Mouse (Mus musculus) liver, adult 2 months (tissue): Measurements from ENCODE around the gene Sox5. TPM values are rescaled to one million over a fixed set of nuclear protein-coding genes. Genes with fewer than 3 reads are reported as not detected.

Experiments used
- DNase-seq: peaks from one replicate; pipeline ENCODE4 v3.0.0-alpha.2; 2011; ENCODE audit warnings: low read depth, low spot score; ENCODE audit errors: extremely low read depth
- H3K27ac ChIP-seq: fragments of 200-500 bp; replicated peaks from 2 replicates; pipeline ENCODE4 v1.5.1; 2012; ENCODE audit warnings: low read depth, mild to moderate bottlenecking, control low read depth, inconsistent platforms, low read length; ENCODE audit not compliant: insufficient read depth
- H3K27me3 ChIP-seq: fragments of 200-500 bp; 2 replicates; pipeline ENCODE4 v1.6.1; 2012; ENCODE audit warnings: mild to moderate bottlenecking, moderate library complexity, low read length, inconsistent platforms; ENCODE audit not compliant: control insufficient read depth, insufficient read depth
- H3K36me3 ChIP-seq: fragments of 200-500 bp; 2 replicates; pipeline ENCODE4 v1.6.1; 2012; ENCODE audit warnings: low read length, inconsistent platforms; ENCODE audit not compliant: control insufficient read depth, insufficient read depth
- H3K4me1 ChIP-seq: fragments of 200-500 bp; 2 replicates; pipeline ENCODE4 v1.6.1; 2011; ENCODE audit warnings: low read length; ENCODE audit not compliant: control insufficient read depth, insufficient read depth
- H3K4me3 ChIP-seq: fragments of 200-500 bp; 2 replicates; pipeline ENCODE4 v1.5.1; 2011; ENCODE audit warnings: low read depth, mild to moderate bottlenecking, control low read depth, low read length, moderate library complexity; ENCODE audit not compliant: insufficient read depth
- H3K79me2 ChIP-seq: fragments of 200-500 bp; 2 replicates; pipeline ENCODE4 v1.6.1; 2012; ENCODE audit warnings: inconsistent platforms, mild to moderate bottlenecking, low read length, moderate library complexity; ENCODE audit not compliant: control insufficient read depth, insufficient read depth
- H3K9ac ChIP-seq: fragments of 200-500 bp; 2 replicates; pipeline ENCODE4 v1.6.1; 2012; ENCODE audit warnings: low read depth, mild to moderate bottlenecking, control low read depth, inconsistent platforms, low read length
- CTCF ChIP-seq: fragments of 200-500 bp; IDR thresholded peaks from 2 replicates; pipeline ENCODE4 v1.5.1; 2011; ENCODE audit warnings: low read depth, low read length, control low read depth
- POLR2A ChIP-seq: fragments of 200-500 bp; IDR thresholded peaks from 2 replicates; pipeline ENCODE4 v1.6.1; 2011; ENCODE audit warnings: low read length, control low read depth; ENCODE audit not compliant: insufficient read depth; ENCODE audit errors: extremely low read depth
- WGBS: fragments of 180-500 bp; shearing (Covaris S2); methylation state at CpG from one replicate; pipeline ENCODE4 v1.1.7; 2018; 5-methylcytosine and 5-hydroxymethylcytosine counted together
- polyA plus RNA-seq: library from polyadenylated mRNA; depleted of rRNA; stranded (reverse); fragments of >200 nt; gene quantifications from 2 replicates; pipeline ENCODE4 v1.2.3, GENCODE M21; 2012
- total RNA-seq: library from RNA; depleted of rRNA; stranded (reverse); fragments of >200 nt; gene quantifications from 2 replicates; pipeline ENCODE4 v1.2.3, GENCODE M21; 2014

The Sox5 gene
- total and polyA plus RNA-seq, 2 experiments = 7.5 to 31.6 TPM

- no peak for DNase-seq
- Histone ChIP-seq H3K27me3 (no peaks in the 10 kb centered on the region), H3K4me3 (no peak overlapping the region), H3K4me1 (no peaks in the 10 kb centered on the region), H3K9ac (no peak overlapping the region), H3K36me3 (peaks cover 10% of the 10 kb centered on the region; the same call in 1 of the 2 replicates), H3K79me2 (peaks cover 6% of the 10 kb centered on the region; the same call in 1 of the 2 replicates), H3K27ac (no peak overlapping the region)
- TF ChIP-seq CTCF = no peak
- 92% methylated on average over 7 of the region's 7 CpGs for WGBS
These were observed 741.4 kb downstream of the Sox5 start for GRCm38 (mm10) chr6:144040349-144040748.

DNA sequence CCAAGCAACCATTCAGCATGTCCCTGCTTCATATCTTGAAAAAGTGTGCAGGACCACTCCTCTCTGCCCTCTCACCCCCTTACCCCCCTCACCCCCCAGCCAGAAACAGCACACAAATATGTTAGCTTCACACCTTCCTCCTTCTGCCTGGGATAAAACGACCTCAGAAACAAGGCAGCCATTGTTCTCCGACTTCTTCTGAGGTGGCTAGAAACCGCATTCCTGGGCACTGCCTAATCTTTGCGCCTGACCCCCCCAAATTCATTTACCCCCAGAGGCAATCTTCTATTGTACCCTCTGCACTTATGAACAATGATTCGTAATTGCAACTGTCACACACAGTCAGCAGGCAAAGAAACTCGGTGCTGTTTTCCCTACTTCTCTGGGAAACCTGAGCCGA, 742.6 kb downstream of the Sox5 start:
- no peak for TF ChIP-seq CTCF
- no peak for TF ChIP-seq POLR2A
- 82% methylated on average over 7 of the region's 7 CpGs for WGBS
- Histone ChIP-seq H3K27ac (no peak overlapping the region), H3K79me2 (peaks cover 7% of the 10 kb centered on the region; the same call in 1 of the 2 replicates), H3K27me3 (no peaks in the 10 kb centered on the region), H3K36me3 (peaks cover 10% of the 10 kb centered on the region; the same call in 1 of the 2 replicates), H3K4me3 (no peak overlapping the region), H3K4me1 (no peaks in the 10 kb centered on the region), H3K9ac (no peak overlapping the region)
- DNase-seq = no peak

DNA sequence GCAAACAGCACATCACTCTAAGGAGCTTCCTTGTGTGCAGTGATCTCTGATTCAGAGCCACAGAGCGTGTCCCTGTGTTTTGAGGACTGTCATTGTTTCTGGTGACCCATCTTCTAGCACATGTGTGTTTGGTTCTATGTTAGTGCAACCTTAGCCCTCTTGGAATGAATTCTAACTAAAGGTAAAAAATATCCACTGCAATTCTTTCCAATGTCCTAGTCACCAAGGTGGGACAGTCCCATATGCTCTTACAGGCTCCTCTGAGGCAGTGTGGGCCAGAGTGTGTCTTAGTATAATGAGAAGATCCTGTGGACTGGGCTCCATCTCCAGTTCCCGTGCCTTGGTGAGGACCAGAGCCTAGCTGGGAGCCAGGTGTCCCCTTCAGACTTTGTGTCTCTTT, 748.6 kb downstream of the Sox5 start:
- Histone ChIP-seq H3K36me3 (peaks cover 6% of the 10 kb centered on the region; the same call in 1 of the 2 replicates), H3K4me1 (no peaks in the 10 kb centered on the region), H3K27me3 (no peaks in the 10 kb centered on the region), H3K27ac (no peak overlapping the region), H3K4me3 (no peak overlapping the region), H3K9ac (no peak overlapping the region), H3K79me2 (peaks cover 9% of the 10 kb centered on the region; the same call in 1 of the 2 replicates)
- 97% methylated on average over 2 of the region's 2 CpGs for WGBS
- DNase-seq = no peak
- no peak for TF ChIP-seq POLR2A
- TF ChIP-seq CTCF = no peak

GRCm38 (mm10) chr6:144016929-144017328, 764.8 kb downstream of the Sox5 start:
- peak; percentile 78 for DNase-seq
- Histone ChIP-seq H3K27ac (0 out of 2 replicates have a peak overlapping the region, but pooled peaks have one; percentile 5), H3K4me1 (peaks cover 5% of the 10 kb centered on the region; the same call in 1 of the 2 replicates), H3K27me3 (no peaks in the 10 kb centered on the region), H3K79me2 (no peaks in the 10 kb centered on the region; the same call in 1 of the 2 replicates), H3K4me3 (no peak overlapping the region), H3K9ac (no peak overlapping the region), H3K36me3 (peaks cover 15% of the 10 kb centered on the region)
- TF ChIP-seq POLR2A (no peak), CTCF (no peak)

GRCm38 (mm10) chr6:144011880-144012524, 769.8 kb downstream of the Sox5 start:
- H3K27ac ChIP-seq = no peak overlapping the region
- H3K9ac ChIP-seq = no peak overlapping the region
- no peak overlapping the region for H3K4me3 ChIP-seq
- H3K79me2 ChIP-seq = no peaks in the 10 kb centered on the region; the same call in 1 of the 2 replicates
- peak; percentile 69 for DNase-seq
- H3K4me1 ChIP-seq = peaks cover 4% of the 10 kb centered on the region; the same call in 1 of the 2 replicates
- TF ChIP-seq POLR2A (no peak), CTCF (no peak)
- peaks cover 8% of the 10 kb centered on the region for H3K36me3 ChIP-seq
- 53% methylated on average over 14 of the region's 14 CpGs for WGBS
- no peaks in the 10 kb centered on the region for H3K27me3 ChIP-seq

- no peak for DNase-seq
- peaks cover 9% of the 10 kb centered on the region for H3K36me3 ChIP-seq
- H3K27ac ChIP-seq = no peak overlapping the region
- WGBS = 86% methylated on average over 3 of the region's 3 CpGs
- no peaks in the 10 kb centered on the region for H3K4me1 ChIP-seq
- no peaks in the 10 kb centered on the region for H3K27me3 ChIP-seq
- no peak overlapping the region for H3K9ac ChIP-seq
- no peaks in the 10 kb centered on the region; the same call in 1 of the 2 replicates for H3K79me2 ChIP-seq
- no peak for TF ChIP-seq POLR2A
- TF ChIP-seq CTCF = no peak
- no peak overlapping the region for H3K4me3 ChIP-seq
These were observed 770.8 kb downstream of the Sox5 start for GRCm38 (mm10) chr6:144010995-144011394.
